Mouse (Mus musculus) limb, embryonic 14.5 days (tissue): Measurements from ENCODE around the gene Scgb1b30. TPM values are rescaled to one million over a fixed set of nuclear protein-coding genes. Genes with fewer than 3 reads are reported as not detected.
"Not testable (repeated sequence)": the region's sequence is repeated elsewhere in the genome, so short reads cannot be mapped to it uniquely, and the experiment has no call there.

Experiments
- ATAC-seq: fragments of 200-750 bp; cut with Nextera tagmentation; 2 replicates; pipeline ENCODE4 v1.8.0; 2017; ENCODE audit warnings: low read depth, moderate number of reproducible peaks, moderate TSS enrichment; ENCODE audit not compliant: low FRiP score
- DNase-seq: peaks from one replicate; pipeline ENCODE4 v3.0.0-alpha.2; 2015; ENCODE audit warnings: low spot score
- H3K27ac ChIP-seq: fragments of 300-500 bp; sonication (generic); replicated peaks from 2 replicates; pipeline ENCODE4 v1.5.1; 2014; ENCODE audit warnings: low read depth, mild to moderate bottlenecking, low read length, moderate library complexity, mixed read lengths
- H3K27me3 ChIP-seq: fragments of 300-500 bp; sonication (generic); 2 replicates; pipeline ENCODE4 v1.6.1; 2014; ENCODE audit warnings: low read length, mixed read lengths; ENCODE audit not compliant: control insufficient read depth, insufficient read depth
- H3K36me3 ChIP-seq: fragments of 300-500 bp; sonication (generic); 2 replicates; pipeline ENCODE4 v1.6.1; 2014; ENCODE audit warnings: mild to moderate bottlenecking, low read length, moderate library complexity, mixed read lengths; ENCODE audit not compliant: control insufficient read depth, insufficient read depth
- H3K4me1 ChIP-seq: fragments of 300-500 bp; sonication (generic); 2 replicates; pipeline ENCODE4 v1.6.1; 2014; ENCODE audit warnings: antibody characterized with exemption, low read length, mixed read lengths; ENCODE audit not compliant: control insufficient read depth, insufficient read depth
- H3K4me2 ChIP-seq: fragments of 300-500 bp; sonication (generic); replicated peaks from 2 replicates; pipeline ENCODE4 v1.6.1; 2014; ENCODE audit warnings: low read depth, mild to moderate bottlenecking, low read length, moderate library complexity; ENCODE audit not compliant: severe bottlenecking
- H3K4me3 ChIP-seq: fragments of 300-500 bp; sonication (generic); replicated peaks from 2 replicates; pipeline ENCODE4 v1.5.1; 2014; ENCODE audit warnings: low read length
- H3K9ac ChIP-seq: fragments of 300-500 bp; sonication (generic); 2 replicates; pipeline ENCODE4 v1.6.1; 2014; ENCODE audit warnings: mild to moderate bottlenecking, low read depth, low read length, moderate library complexity; ENCODE audit not compliant: severe bottlenecking
- H3K9me3 ChIP-seq: fragments of 300-500 bp; sonication (generic); 2 replicates; pipeline ENCODE4 v1.6.1; 2016; ENCODE audit warnings: low read length; ENCODE audit not compliant: control insufficient read depth
- POLR2A ChIP-seq: fragments of 200-500 bp; IDR thresholded peaks from 2 replicates; pipeline ENCODE4 v1.8.0; 2012; ENCODE audit warnings: inconsistent platforms, mild to moderate bottlenecking, moderate library complexity, borderline replicate concordance; ENCODE audit not compliant: insufficient read depth, insufficient read length; ENCODE audit errors: extremely low read depth
- WGBS: fragments of 180-500 bp; shearing (Covaris S2); extraction: QIAGEN DNeasy Blood & Tissue Kit; methylation state at CpG from one replicate; pipeline ENCODE4 v1.1.7; 2014; 5-methylcytosine and 5-hydroxymethylcytosine counted together
- polyA plus RNA-seq, 2 experiments: library from polyadenylated mRNA; depleted of rRNA in 1 of 2; stranded (reverse) in 1 of 2; unstranded in 1 of 2; fragments of >200 nt; fragmentation: Nextera tagmentation in 1 of 2; extraction: Ambion mirVana in 1 of 2; gene quantifications; 2 replicates each; pipeline versions ENCODE4 v1.2.1 to v1.2.3; 2012 to 2014

Scgb1b30 gene
- polyA plus RNA-seq (2012; rRNA removed), result not detected in 2 replicates
- not detected in 2 replicates for polyA plus RNA-seq (2014; fragmentation: Nextera tagmentation; extraction: Ambion mirVana)

GRCm38 (mm10) chr7:34094911-34095481, at the start of gene Scgb1b30:
Gene Scgb1b30 (plus strand): TSS chr7:34095431.
- Histone ChIP-seq H3K27ac (no peak within 1 kb of the TSS), H3K9me3 (no peaks in the 10 kb centered on the region; the same call in 1 of the 2 replicates), H3K27me3 (no peaks in the 10 kb centered on the region), H3K4me2 (no peak within 1 kb of the TSS), H3K4me1 (no peaks in the 10 kb centered on the region), H3K9ac (no peak within 1 kb of the TSS), H3K4me3 (no peak within 1 kb of the TSS), H3K36me3 (no peaks in the 10 kb centered on the region)
- DNase-seq (no peak), ATAC-seq (no peak)
- TF ChIP-seq POLR2A, result no peak
- 80% methylated on average over 3 of the region's 3 CpGs for WGBS

- 75% methylated on average over 5 of the region's 5 CpGs for WGBS
- not testable (repeated sequence) for DNase-seq, H3K4me1 ChIP-seq, H3K9me3 ChIP-seq, H3K4me2 ChIP-seq, H3K36me3 ChIP-seq, H3K27ac ChIP-seq, ATAC-seq, H3K4me3 ChIP-seq, H3K9ac ChIP-seq, H3K27me3 ChIP-seq
Measured at GRCm38 (mm10) chr7:34068132-34068531, 27.1 kb upstream of the Scgb1b30 start.

- WGBS, result 77% methylated on average over 2 of the region's 2 CpGs
- no peak for DNase-seq
Measured at GRCm38 (mm10) chr7:34100002-34100401, 4.8 kb downstream of the Scgb1b30 start.

GRCm38 (mm10) chr7:34101276-34101675, 6.0 kb downstream of the Scgb1b30 start:
- no peak for TF ChIP-seq POLR2A
- Histone ChIP-seq H3K4me3 (no peak overlapping the region), H3K9me3 (no peaks in the 10 kb centered on the region), H3K4me1 (no peaks in the 10 kb centered on the region), H3K9ac (no peak overlapping the region), H3K27ac (no peak overlapping the region), H3K27me3 (no peaks in the 10 kb centered on the region), H3K36me3 (no peaks in the 10 kb centered on the region), H3K4me2 (no peak overlapping the region)
- DNase-seq, result no peak
- no peak for ATAC-seq

More at GRCm38 (mm10) chr7:34100002-34100401, 4.8 kb downstream of the Scgb1b30 start:
- H3K27me3 ChIP-seq, result no peaks in the 10 kb centered on the region
- H3K36me3 ChIP-seq, result no peaks in the 10 kb centered on the region
- no peak overlapping the region for H3K27ac ChIP-seq
- H3K4me2 ChIP-seq, result no peak overlapping the region
- no peak overlapping the region for H3K9ac ChIP-seq
- no peak overlapping the region for H3K4me3 ChIP-seq
- no peaks in the 10 kb centered on the region; the same call in 1 of the 2 replicates for H3K9me3 ChIP-seq
- TF ChIP-seq POLR2A, result no peak
- no peaks in the 10 kb centered on the region for H3K4me1 ChIP-seq
- ATAC-seq, result no peak

- Histone ChIP-seq H3K4me1 (no peaks in the 10 kb centered on the region), H3K4me3 (no peak overlapping the region)
- ATAC-seq, result no peak
Measured at GRCm38 (mm10) chr7:34109190-34109589, 14.0 kb downstream of the Scgb1b30 start.

More at GRCm38 (mm10) chr7:34109190-34109589, 14.0 kb downstream of the Scgb1b30 start:
- H3K9me3 ChIP-seq, result no peaks in the 10 kb centered on the region
- peaks cover 35% of the 10 kb centered on the region for H3K36me3 ChIP-seq
- H3K4me2 ChIP-seq, result no peak overlapping the region
- WGBS, result 73% methylated on average over 5 of the region's 5 CpGs
- H3K27me3 ChIP-seq, result no peaks in the 10 kb centered on the region
- H3K9ac ChIP-seq, result no peak overlapping the region
- TF ChIP-seq POLR2A, result no peak
- H3K27ac ChIP-seq, result no peak overlapping the region
- DNase-seq, result no peak
